Mouse (Mus musculus) lung, postnatal 10 days (tissue): ENCODE data around the gene Ap4m1.

Experiments used
- DNase-seq: peaks from one replicate; pipeline ENCODE4 v3.0.0; 2021

Gene Ap4m1

DNA sequence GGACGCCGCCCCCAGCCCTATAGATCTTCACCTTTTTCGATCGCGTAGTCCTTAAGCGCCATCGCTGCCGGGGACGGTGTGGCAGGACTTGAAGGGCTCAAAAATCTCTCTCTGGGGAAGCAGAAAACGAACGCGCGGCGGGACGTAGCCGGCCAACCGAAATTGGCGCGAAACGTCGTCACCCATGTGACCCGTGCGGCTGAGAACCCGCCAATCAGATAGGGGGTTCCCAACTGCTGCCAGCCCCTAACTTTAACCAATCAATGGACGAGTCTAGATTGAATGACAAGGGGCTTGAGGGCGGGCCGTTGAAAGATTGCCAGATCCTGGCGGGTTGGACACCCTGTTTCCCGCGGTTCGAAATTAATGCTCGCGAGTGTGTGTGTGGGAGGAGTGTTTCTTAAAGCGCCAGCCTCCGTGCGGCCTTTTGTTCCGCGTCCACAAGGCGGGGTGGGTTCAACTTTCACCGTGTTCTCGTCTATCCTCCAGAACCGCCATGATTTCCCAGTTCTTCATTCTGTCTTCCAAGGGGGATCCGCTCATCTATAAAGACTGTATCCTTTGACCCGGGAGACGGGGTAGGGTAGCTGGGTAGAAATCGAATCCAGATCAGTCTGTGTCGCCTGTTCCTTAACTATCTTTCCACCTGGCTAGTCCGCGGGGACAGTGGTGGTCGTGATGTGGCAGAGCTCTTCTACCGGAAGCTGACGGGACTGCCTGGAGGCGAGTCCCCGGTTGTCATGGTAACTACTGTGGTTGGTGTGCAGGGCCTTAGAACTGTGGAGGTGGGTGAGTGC, at the start of gene Ap4m1, which contains the start of gene Mcm7:
TSS of gene Ap4m1 (plus strand) at position 308 of the 797 bp plus-strand sequence.
TSS of gene Mcm7 (minus strand) at position 728 of the 797 bp plus-strand sequence.
- DNase-seq: peak; percentile 99

DNA sequence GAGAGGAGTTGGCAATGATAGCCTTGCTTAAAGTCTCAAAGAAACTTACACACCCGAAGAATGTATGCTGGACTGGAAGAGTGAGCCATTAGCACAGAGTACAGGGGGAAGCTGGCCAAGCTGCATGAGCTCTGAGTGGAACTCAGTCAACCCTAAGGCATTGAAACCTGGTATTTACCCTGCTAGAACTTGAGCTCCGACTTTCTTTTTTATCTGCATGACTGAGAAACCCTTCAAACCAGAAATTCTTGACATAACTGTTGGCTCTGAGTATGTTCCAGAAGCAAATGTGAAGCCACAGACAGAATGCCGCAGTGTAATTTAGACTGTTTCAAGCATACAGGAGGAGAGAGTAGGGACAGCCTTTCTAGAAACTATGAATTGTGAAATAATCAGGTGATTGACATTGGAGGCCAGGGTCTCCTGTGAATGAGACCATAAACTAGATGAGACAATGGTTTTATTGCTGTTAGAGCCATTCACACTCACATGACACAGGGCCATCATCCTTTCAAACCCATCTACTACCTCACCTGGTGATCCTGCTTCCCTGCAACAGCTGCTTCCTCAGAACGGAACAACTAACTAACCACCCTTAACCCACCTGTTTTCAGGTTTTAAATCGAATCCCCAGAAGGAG, 39.3 kb upstream of the Ap4m1 start:
- no peak for DNase-seq

DNA sequence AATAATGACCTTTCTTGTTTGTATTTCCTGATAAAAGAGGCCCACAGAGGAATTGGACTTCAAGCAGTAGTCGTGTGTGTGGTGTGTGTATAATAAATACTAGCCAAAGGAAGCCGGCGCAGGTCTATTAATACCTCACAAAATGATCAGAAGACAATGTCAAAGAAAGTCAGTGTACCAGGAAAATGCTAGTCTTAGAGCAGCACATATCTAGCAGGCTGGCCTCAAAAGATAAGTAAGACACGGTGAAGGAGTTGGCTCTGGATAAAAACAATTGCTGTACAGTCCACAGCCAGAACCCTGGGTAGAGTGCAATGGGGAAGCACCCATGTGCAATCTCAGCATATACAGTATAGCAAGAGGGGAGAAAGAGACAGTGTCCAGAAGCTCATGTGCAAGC, 34.5 kb upstream of the Ap4m1 start:
- DNase-seq: no peak

DNA sequence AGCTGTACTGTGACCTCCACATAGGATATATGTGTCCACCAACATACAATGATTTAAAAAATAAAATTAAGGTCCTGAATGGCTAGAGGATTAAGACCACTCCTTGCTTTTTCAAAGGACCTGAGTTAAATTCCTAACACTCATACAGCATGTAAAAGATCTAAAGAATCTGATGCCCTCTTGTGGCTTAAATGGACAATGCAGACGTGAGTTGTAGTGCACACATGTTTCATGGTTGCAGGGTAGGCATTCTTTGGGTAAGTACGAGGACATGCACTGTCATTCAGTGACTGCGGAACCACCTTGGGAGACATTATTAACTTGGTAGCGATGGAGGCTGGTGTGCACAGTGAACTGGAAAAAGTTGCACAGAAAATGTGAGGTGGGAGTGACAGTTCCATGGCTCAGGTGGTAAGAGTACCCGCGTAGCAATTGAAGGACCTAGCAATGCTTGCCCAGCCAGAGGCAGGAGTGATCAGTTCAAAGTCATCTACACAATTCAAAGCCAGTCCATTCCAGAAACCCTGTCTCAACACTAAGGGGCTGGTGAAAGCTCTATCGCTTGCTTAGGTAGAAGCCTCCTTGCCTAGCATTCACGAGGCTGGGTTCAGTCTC, 33.8 kb upstream of the Ap4m1 start:
- peak; percentile 67 for DNase-seq

DNA sequence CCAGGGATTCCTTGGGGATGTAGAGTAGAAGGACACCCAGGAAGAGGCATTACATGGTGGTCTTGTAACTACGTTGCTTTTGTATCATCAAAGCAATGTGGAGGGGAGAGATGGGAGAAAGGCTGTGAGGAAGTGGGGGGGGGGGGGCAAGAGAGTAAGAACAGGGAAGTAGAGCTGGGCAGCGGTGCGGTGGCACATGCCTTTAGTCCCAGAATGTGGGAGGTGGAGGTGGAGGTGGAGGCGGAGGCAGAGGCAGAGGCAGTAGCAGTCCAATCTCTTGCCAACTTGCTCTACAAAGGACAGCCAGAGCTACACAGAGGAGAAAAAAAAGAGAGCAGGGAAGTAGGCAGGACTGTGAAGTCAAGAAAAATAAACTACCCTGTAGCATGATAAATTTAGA, 33.2 kb upstream of the Ap4m1 start:
- DNase-seq: no peak

DNA sequence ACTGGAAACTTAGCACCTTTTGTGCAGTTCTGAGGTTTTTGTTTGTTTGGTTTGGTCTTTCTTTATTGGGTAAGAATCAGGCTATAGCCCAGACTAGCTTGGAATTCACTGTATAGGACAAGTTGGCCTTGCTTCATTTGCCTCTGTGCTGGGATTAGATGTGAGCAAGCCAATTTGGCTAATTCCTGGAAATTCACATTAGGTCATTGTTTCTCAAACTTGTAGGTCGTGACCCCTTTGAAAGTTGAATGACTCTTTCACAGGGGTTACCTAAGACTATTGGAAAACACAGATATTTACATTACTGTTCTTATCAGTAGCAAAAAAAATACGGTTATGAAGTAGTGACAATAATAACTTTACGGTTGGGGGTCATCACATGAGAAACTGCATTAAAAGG, 17.4 kb upstream of the Ap4m1 start:
- DNase-seq: no peak

DNA sequence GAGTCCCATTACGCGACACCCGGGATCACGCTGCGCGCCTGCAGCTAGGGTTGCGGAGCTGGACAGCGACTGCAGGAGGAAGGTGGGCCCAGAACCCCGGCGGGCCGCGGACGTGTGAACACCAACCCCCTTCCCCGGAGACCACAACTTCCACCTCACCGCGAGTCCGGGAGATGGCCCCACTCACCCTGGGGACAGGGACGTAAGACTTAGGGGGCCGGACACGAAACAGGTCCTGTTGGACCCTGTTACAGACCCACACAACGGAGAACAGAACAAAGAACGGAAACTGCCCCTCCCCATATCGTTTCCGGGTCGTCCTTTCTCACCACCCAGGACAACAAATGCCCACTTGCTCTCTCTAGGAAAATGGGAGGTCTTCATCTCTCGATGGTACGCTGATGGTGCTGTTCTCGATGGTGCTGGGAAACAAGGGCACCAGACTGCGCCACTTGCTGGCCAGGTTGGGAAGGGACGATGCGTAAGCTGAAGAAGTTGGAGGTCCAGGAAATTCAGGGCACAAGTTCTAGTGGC, 16.3 kb upstream of the Ap4m1 start, which contains the start of gene Zfp113:
TSS of gene Zfp113 (minus strand) at position 302 of the 534 bp plus-strand sequence.
- DNase-seq: peak; percentile 95

DNA sequence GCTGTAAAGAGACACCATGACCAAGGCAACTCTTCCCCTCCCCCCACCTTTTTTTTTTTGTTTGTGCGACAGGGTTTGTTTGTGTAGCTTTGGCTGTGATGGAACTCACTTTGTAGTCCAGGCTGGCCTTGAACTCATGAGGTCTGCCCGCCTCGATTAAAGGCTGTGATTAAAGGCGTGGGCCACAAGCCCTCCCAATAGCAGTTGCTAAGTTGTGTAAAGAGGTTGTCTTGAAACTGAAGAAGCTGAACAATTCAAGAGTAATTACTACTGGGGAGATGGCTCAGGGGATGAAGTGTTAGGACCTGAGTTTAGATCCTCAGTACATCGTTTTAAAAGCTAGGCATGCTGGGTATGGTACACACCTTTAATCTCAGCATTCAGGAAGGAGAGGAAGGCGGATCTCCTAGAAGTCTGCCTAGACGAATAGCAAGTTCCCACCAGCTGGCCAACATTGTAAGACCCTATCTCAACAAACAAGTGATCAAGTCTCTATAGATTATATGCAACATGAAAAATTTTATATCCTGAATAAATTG, 11.5 kb upstream of the Ap4m1 start:
- DNase-seq: no peak

DNA sequence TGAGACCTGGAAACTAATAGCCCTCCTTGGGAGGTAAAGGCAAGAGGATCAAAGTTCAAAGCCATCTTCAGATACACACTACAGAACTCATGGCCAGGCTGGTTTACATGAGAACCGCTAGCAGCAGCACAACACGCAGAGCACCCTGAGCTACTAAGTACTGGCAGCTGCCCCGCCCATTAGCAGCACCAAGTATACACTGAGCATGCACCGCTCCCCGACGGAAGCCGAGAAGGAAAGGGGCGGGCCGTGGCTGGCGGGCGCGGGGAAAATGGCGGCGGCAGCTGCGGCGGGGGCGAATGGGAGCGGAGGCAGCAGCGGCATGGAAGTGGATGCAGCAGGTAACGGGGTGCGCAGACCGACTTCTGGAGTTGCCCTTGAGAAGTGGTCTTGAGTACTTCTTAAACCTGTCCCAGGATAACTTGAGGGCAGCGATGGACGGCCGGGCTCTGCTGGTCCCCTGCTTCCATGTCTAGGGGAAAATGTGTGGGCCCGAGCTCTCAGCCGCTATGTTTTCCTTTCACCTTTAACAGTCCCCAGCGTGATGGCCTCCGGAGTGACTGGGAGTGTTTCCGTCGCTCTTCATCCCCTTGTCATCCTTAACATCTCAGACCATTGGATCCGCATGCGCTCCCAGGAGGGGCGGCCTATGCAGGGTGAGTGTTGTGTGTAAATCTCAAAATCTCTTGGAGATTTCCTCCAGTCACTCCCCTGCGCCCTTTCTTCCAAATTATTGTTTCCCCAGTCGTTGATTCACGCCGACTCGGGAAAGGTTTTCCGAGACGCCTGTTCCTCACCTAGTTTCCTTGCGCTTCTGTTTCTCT, 10.7 kb upstream of the Ap4m1 start, which contains the start of gene Cops6:
TSS of gene Cops6 (plus strand) at position 230 of the 824 bp plus-strand sequence.
- DNase-seq: peak; percentile 97

DNA sequence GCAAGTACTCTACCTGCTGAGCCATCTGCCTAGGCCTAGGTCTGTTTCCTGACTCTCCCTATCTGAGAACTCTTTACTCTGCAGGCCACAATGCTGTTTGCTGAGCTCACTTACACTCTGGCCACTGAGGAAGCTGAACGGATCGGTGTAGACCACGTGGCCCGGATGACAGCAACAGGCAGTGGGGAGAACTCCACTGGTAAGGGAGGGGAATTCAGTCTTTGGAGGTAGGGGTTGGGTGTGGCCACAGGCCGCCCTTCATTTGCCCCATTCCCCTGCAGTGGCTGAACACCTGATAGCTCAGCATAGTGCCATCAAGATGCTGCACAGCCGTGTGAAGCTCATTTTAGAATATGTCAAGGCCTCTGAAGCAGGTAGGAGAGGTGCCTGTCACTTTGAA, 8.8 kb upstream of the Ap4m1 start:
- no peak for DNase-seq

DNA sequence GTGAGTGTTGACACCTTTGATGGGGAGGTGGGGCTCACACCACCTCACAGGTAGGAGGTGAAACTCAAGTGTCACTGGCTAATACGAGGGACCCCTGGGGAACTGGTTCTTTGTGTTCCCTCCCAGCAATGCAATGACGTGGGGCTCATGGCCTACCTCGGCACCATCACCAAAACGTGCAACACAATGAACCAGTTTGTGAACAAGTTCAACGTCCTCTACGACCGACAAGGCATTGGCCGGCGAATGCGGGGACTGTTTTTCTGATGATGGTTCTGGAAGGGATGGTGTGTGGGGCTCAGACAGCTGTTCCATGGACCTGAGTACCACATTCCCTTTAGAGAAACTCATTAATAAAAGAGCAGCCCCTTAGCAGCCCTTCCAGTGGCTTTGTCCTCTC, 8.2 kb upstream of the Ap4m1 start:
- DNase-seq: no peak

DNA sequence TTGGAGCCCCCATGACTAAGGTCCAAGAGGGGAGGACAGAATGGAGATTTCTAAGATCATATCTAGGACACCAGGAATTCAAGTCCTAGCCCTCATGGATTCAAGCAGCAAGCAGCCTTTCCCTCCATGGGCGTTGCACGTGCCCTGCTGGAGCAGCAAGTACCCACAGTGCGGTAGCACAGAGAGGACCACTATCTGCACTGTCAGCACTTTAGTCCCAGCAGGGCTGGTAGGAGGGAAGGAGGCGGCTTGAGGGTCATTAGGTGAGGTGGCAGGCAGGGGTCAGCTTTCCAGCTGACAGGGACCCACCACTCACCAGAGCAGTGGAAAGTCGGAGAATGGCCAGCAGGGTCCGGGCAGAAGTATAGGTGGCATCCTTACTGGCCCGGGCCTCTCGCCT, 6.2 kb upstream of the Ap4m1 start:
- DNase-seq: no peak

DNA sequence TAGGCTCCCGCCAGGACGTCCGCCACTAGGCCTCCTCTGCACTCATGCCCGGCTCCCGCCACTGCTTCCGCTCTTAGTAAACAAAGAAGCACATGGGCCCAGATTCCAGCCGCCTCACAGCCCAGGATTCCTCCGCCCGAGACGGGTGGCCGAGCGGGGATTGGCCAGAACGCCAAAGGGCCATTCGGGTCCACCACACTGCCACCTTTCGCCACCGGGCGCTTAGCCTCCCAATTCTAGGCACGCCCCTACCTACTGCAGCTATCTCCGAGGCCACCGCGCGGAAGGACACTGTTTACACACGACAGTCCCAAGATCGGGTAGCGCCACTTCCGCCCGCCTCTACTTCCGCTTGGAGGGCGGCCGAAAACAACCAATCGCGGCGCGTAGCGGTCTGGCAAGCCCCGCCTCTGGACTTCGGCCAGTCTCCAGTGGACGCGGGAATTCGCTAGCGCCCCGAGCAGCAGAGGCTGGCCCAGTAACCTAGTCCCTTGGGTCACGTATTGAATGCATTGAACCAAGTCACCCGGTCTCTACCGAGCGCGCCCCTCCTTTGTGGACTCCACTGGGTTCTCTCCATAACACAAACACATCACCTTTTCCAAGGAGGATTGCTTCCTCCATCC, 753 bp upstream of the Ap4m1 start:
- DNase-seq: peak; percentile 98

DNA sequence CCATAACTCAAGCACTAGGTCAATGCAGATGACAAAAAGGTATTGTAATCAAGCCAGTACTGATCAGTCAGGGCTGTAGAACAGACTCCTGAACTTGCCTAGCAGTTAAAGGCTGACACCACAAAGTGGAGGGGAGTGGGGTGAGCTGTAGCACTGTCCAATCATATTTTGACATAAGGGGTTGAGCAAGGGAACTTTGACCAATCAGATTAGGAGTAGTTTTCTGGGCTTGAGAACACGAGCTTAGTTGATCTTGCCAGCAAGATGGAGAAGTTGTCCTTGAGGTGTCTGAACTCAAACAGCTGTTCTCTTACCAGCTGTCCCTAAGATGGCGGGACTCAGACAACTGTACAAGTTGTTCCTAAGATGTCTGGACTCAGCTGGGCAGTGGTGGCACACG, 1.4 kb downstream of the Ap4m1 start:
- DNase-seq: peak; percentile 34

DNA sequence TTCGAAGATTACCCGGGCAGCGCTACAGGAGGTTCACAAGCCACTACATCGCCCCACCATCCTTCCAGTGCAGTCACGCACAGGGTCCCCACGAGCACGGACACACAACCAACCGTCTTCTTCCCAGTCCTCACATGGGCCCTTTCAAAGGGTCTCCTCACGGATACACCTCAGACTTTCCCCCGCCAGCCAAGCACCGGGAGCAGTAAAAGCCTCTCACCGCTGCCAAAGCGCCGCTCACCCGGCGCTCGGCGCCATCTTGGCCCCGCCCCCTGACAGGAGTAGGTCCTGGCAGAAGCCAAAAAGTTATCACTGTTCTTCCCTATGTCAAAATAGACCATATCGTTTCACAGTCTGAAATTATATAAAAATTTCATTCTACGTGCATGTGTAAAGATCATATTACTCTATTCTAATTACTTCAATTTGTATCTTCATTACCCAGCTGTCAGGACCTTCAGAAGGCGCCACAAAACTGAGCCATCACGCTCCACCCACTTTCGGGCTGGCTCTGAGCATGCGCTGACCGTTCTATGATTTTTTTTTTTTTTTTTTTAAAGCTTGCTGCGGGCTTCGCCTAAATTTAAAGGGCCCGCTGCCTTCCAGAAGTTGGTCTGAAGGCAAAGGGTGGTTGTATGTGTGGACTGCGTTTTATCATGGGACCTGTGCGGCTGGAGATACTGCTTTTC, 15.3 kb downstream of the Ap4m1 start, which contains the start of the genes Taf6 and Cnpy4:
TSS of gene Taf6 (minus strand) at position 502 of the 689 bp plus-strand sequence.
TSS of gene Cnpy4 (plus strand) at position 536 of the 689 bp plus-strand sequence.
- peak; percentile 93 for DNase-seq

DNA sequence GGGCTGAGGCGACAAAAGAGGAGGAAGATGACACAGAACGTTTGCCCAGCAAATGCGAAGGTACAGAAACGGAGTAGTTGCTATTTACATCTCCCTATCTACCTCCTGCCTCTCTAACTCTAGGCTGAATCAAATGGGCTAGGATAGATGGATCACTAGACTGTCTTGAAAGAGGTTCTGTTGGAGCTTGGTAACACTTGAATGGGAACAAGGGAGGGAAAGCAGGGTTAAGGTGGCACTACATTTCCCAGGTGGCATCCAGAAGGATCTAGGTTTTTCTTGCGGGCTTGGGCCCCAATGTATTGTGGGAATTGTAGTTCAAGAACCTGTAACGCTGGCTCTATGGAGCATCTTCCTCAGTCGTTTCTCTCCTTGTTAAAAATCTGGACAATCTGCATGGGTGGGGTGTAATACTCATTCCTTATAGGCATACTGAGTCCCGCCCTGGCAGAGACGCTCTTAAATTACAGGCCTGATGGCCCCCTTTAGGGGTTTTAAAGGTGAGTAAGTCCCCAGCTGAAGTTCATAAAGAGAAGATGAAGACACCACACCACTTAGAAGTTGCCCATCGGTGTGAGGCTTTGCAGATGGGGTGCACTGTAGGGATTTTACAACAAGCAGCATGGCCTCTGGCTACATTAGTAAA, 16.0 kb downstream of the Ap4m1 start:
- peak; percentile 83 for DNase-seq

DNA sequence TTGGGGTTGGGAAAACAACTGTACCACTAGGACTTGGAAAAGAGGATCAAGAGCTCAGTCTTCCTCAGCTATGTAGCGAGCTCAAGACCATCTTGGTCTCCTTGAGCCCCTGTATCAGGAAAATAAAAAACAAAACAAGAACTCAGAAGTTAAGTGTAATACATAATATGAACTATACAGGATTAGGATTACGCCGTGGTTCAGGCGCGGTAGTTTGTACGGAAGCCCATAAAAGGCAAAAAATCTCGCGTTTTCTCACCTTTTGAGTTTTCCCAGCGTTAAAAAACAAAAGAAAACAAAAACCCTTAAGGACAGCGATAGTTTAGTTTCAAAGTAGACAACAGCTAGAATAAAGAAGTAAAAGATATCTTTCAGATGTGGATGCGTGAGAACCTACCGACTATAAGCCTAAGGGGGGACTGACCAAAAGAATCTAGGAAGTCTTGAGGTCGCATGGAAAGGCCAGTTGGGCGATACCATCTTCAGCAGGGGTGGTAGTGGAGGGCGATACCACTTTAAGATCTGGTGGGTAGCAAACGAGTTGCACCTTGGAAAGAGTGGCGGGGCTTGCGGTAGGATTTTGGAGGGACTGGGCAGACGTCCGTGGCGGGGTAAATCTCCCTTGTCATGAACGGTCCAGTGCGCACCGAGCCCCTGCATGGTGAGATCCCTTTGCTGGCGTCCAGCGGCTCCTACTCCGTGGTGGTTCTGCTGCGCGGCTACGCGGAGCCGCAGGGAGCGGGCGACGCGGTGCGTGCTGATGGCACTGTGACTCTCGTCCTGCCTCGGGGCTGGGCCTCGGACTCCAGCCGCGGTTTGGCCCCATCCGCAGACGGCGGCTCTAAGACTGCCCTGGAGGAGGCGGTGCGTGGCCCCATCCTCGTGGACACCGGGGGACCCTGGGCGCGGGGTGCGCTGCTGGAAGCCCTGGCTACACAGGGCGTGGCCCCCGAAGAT, 22.2 kb downstream of the Ap4m1 start, which contains the start of gene Mblac1:
TSS of gene Mblac1 (plus strand) at position 544 of the 957 bp plus-strand sequence.
- DNase-seq: peak; percentile 91

DNA sequence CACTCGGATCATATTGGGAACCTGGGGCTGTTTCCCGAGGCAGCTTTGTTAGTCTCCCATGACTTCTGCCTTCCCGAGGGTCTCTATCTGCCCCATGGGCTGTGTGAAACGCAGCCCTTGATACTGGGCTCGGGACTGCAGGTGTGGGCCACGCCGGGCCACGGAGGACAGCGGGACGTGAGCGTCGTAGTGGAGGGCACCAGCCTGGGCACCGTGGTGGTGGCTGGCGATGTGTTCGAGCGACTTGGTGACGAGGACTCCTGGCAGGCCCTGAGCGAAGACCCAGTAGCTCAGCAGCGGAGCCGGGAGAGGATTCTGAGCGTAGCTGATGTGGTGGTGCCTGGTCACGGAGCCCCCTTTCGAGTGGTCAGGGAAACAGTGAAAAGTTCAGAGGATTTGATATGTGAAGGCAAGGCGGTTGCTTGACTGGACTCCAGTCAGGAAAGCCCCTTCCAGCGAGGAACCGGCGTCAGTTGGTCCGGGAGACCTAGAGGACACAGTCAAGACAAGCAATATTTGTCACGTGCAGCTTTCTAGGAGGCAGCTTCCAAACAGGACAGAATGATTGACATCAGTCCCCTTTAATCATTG, 23.0 kb downstream of the Ap4m1 start:
- DNase-seq: peak; percentile 37

DNA sequence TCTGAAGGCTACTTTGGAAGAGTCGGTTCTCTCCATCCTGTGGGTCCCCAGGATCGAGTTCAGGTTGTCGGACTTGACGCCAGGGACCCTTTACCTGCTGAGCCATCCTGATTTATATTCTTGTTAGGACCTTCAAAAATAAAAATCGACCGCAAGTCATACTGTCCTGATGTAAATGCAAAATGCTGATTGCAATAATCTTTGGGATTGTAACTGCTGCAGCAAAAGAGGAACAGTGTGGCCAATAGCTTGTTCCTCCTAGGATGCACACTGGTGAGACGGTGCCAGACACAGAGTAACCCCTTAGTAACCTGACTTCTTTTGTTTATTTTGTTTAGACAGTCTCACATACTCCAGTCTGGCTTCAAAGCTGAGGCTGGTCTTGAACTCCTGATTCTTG, 23.7 kb downstream of the Ap4m1 start:
- no peak for DNase-seq
